Mouse (Mus musculus) limb, embryonic 12.5 days (tissue): ENCODE measurements around the gene Tmem223. TPM values are rescaled to one million over a fixed set of nuclear protein-coding genes. Genes with fewer than 3 reads are reported as not detected.
"Not testable (repeated sequence)": the region's sequence is repeated elsewhere in the genome, so short reads cannot be mapped to it uniquely, and the experiment has no call there.

Experiments used
- ATAC-seq: fragments of 200-750 bp; cut with Nextera tagmentation; 2 replicates; pipeline ENCODE4 v1.8.0; 2017; ENCODE audit warnings: low read depth, moderate TSS enrichment; ENCODE audit not compliant: insufficient number of reproducible peaks, insufficient read depth, low FRiP score, low TSS enrichment
- H3K27ac ChIP-seq: fragments of 300-500 bp; sonication (generic); 2 replicates; pipeline ENCODE4 v1.5.1; 2016; ENCODE audit warnings: mild to moderate bottlenecking, moderate library complexity
- H3K27me3 ChIP-seq: fragments of 300-500 bp; sonication (generic); 2 replicates; pipeline ENCODE4 v1.6.1; 2016; ENCODE audit warnings: mild to moderate bottlenecking, moderate library complexity
- H3K36me3 ChIP-seq: fragments of 300-500 bp; sonication (generic); 2 replicates; pipeline ENCODE4 v1.6.1; 2016; ENCODE audit warnings: mild to moderate bottlenecking, moderate library complexity
- H3K4me1 ChIP-seq: fragments of 300-500 bp; sonication (generic); replicated peaks from 2 replicates; pipeline ENCODE4 v1.6.1; 2016
- H3K4me2 ChIP-seq: fragments of 300-500 bp; sonication (generic); 2 replicates; pipeline ENCODE4 v1.6.1; 2016; ENCODE audit warnings: mild to moderate bottlenecking, moderate library complexity
- H3K4me3 ChIP-seq: fragments of 300-500 bp; sonication (generic); replicated peaks from 2 replicates; pipeline ENCODE4 v1.5.1; 2016; ENCODE audit warnings: mild to moderate bottlenecking
- H3K9ac ChIP-seq: fragments of 300-500 bp; sonication (generic); replicated peaks from 2 replicates; pipeline ENCODE4 v1.6.1; 2016; ENCODE audit warnings: mild to moderate bottlenecking, moderate library complexity
- H3K9me3 ChIP-seq: fragments of 300-500 bp; sonication (generic); 2 replicates; pipeline ENCODE4 v1.6.1; 2016; ENCODE audit warnings: mild to moderate bottlenecking, moderate library complexity
- WGBS: fragments of 180-500 bp; shearing (Covaris S2); methylation state at CpG from one replicate; pipeline ENCODE4 v1.1.7; 2016; 5-methylcytosine and 5-hydroxymethylcytosine counted together
- polyA plus RNA-seq: library from polyadenylated mRNA; unstranded; fragments of >200 nt; fragmentation: Nextera tagmentation; extraction: Ambion mirVana; gene quantifications from 2 replicates; pipeline ENCODE4 v1.2.1, GENCODE M21; 2016

Tmem223 gene
- polyA plus RNA-seq, 1 experiment from 2014 or later, result 206 TPM

DNA sequence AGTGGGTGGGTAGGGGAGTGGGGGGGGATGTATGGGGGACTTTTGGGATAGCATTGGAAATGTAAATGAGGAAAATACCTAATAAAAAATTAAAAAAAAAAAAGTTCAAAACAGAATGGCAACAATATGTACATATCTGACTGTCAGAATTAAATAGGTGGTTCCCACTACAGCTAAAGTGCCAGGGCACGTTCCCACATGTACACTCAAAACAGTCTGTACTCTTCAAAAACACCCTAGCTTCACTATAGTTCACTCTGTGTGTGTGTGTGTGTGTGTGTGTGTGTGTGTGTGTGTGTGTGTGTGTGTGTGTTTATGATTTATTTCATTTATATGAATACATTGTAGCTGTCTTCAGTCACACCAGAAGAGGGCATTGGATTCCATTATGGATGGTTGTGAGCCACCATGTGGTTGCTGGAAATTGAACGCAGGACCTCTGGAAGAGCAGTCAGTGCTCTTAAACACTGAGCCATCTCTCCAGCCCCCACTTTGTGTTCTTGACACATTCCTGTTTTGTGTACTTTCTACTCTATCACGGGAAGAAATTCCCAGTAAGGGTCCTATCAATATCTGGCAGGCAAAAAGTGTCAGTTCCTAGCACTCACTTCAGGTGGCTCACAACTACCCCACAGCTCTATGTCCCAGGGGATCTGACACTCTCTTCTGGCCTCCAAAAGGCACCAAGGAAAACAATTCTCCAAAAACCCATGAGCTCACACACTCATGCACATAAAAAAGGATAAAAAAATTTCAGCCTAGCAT lies 42.3 kb upstream of the Tmem223 start:
- not testable (repeated sequence) for H3K27me3 ChIP-seq, H3K4me3 ChIP-seq, H3K9ac ChIP-seq, H3K4me2 ChIP-seq, H3K9me3 ChIP-seq, H3K27ac ChIP-seq, ATAC-seq
- 50% methylated on average over 3 of the region's 3 CpGs for WGBS
- Histone ChIP-seq H3K4me1 (peaks cover 12% of the 10 kb centered on the region), H3K36me3 (peaks cover 32% of the 10 kb centered on the region)

GRCm38 (mm10) chr19:8734334-8734733 lies 36.5 kb upstream of the Tmem223 start:
- no peak overlapping the region for H3K4me2 ChIP-seq
- H3K9me3 ChIP-seq, result no peaks in the 10 kb centered on the region
- WGBS, result 72% methylated on average over 3 of the region's 3 CpGs
- H3K27me3 ChIP-seq, result no peaks in the 10 kb centered on the region
- H3K9ac ChIP-seq, result no peak overlapping the region
- no peak overlapping the region for H3K4me3 ChIP-seq
- H3K4me1 ChIP-seq, result peaks cover 2% of the 10 kb centered on the region; the same call in 1 of the 2 replicates
- H3K27ac ChIP-seq, result no peak overlapping the region
- no peak for ATAC-seq
- H3K36me3 ChIP-seq, result peaks cover 20% of the 10 kb centered on the region

GRCm38 (mm10) chr19:8735389-8736159 lies 35.2 kb upstream of the Tmem223 start, which contains the start of gene Wdr74:
Gene Wdr74, plus strand, starts transcription at chr19:8735827.
- peaks cover 8% of the 10 kb centered on the region for H3K4me1 ChIP-seq
- peak; percentile 89 for ATAC-seq
- H3K27me3 ChIP-seq, result no peaks in the 10 kb centered on the region
- H3K27ac ChIP-seq, result peak within 1 kb of the TSS; percentile 66
- peak within 1 kb of the TSS; percentile 84 for H3K4me2 ChIP-seq
- H3K9ac ChIP-seq, result peak within 1 kb of the TSS; percentile 79
- no peaks in the 10 kb centered on the region for H3K9me3 ChIP-seq
- under 1% methylated on average over 32 of the region's 32 CpGs for WGBS
- peaks cover 33% of the 10 kb centered on the region for H3K36me3 ChIP-seq
- peak within 1 kb of the TSS; percentile 89 for H3K4me3 ChIP-seq

- 3% methylated on average over 11 of the region's 11 CpGs for WGBS
- no peaks in the 10 kb centered on the region for H3K9me3 ChIP-seq
- H3K4me2 ChIP-seq, result peak overlapping the region; percentile 84
- ATAC-seq, result no peak
- H3K4me1 ChIP-seq, result peaks cover 12% of the 10 kb centered on the region
- peaks cover 33% of the 10 kb centered on the region for H3K36me3 ChIP-seq
- H3K27me3 ChIP-seq, result no peaks in the 10 kb centered on the region
- H3K27ac ChIP-seq, result peak overlapping the region; percentile 66; the same call in 1 of the 2 replicates
- H3K9ac ChIP-seq, result peak overlapping the region; percentile 79
- H3K4me3 ChIP-seq, result peak overlapping the region; percentile 89
Measured at GRCm38 (mm10) chr19:8736160-8736467, 34.7 kb upstream of the Tmem223 start.

DNA sequence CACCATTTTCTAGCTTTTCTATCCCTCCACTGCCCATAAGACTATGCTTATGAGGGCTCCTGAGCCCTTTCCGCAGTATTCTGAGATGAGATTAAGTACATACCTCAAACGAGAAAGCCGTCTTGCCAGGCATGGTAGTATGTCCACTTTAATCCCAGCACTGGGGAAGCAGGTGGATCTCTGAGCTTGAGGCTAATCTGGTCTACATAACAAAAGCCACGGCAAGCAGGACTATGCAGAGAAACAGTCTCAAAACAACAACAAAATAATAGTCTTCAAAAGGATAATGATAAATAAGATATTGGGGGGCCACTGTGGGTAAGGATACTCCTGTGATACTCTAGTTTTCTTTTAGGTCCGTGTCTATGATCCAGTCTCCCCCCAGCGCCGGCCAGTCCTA lies 31.9 kb upstream of the Tmem223 start:
- no peak for ATAC-seq
- Histone ChIP-seq H3K4me1 (peaks cover 23% of the 10 kb centered on the region), H3K4me2 (no peak overlapping the region), H3K9ac (no peak overlapping the region), H3K4me3 (no peak overlapping the region), H3K27me3 (no peaks in the 10 kb centered on the region), H3K27ac (no peak overlapping the region), H3K36me3 (peaks cover 45% of the 10 kb centered on the region), H3K9me3 (no peaks in the 10 kb centered on the region)
- 89% methylated on average over 7 of the region's 7 CpGs for WGBS

DNA sequence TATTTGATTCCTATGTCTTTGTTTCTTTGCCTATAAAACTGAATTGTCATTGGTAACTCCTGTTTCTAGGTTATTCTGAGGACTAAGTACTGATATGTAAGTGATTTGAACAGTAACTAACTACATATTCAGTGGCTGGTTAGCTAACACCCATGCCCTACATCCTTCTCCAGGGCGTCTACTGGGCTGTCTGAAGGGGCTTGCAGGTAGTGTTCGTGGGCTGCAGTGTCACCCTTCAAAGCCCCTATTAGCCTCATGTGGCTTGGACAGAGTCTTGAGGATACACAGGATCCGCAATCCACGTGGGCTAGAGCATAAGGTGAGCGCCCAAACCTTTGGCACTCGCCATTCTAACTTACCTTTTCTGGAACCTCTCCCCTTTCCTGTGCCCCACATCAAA lies 31.1 kb upstream of the Tmem223 start:
- H3K4me3 ChIP-seq, result no peak overlapping the region
- WGBS, result 91% methylated on average over 6 of the region's 6 CpGs
- H3K9ac ChIP-seq, result no peak overlapping the region
- H3K27me3 ChIP-seq, result no peaks in the 10 kb centered on the region
- H3K9me3 ChIP-seq, result no peaks in the 10 kb centered on the region
- peaks cover 53% of the 10 kb centered on the region for H3K36me3 ChIP-seq
- H3K4me1 ChIP-seq, result peaks cover 23% of the 10 kb centered on the region
- no peak overlapping the region for H3K27ac ChIP-seq
- no peak for ATAC-seq
- H3K4me2 ChIP-seq, result no peak overlapping the region

DNA sequence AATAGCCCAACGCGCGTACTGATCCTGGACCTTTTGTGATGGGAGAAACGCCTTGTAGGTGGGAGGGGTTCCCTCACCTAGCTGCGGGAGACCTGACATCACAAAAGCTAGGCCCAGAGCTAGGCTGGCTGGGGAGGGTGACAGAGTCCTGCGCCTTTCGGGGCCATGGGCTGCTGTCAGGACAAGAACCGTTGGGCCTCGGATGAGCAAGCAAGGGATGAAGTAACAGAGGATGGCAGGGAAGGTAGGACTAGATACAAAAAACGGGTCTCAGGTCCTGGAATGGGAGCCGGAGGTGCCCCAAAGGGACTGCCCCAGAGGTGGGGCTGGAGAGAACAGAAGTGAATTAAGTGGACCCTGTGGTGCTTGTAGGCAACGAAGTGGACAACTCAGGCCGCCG lies 30.2 kb upstream of the Tmem223 start, which contains the start of gene 1700092M07Rik:
1700092M07Rik (plus strand) TSS at position 116 of the 400 bp plus-strand sequence.
- Histone ChIP-seq H3K4me3 (peak within 1 kb of the TSS; percentile 95), H3K27ac (peak within 1 kb of the TSS; percentile 96), H3K36me3 (peaks cover 62% of the 10 kb centered on the region), H3K27me3 (no peaks in the 10 kb centered on the region), H3K9me3 (no peaks in the 10 kb centered on the region), H3K9ac (peak within 1 kb of the TSS; percentile 95), H3K4me1 (peaks cover 21% of the 10 kb centered on the region), H3K4me2 (peak within 1 kb of the TSS; percentile 98)
- ATAC-seq, result no peak
- 67% methylated on average over 14 of the region's 14 CpGs for WGBS

DNA sequence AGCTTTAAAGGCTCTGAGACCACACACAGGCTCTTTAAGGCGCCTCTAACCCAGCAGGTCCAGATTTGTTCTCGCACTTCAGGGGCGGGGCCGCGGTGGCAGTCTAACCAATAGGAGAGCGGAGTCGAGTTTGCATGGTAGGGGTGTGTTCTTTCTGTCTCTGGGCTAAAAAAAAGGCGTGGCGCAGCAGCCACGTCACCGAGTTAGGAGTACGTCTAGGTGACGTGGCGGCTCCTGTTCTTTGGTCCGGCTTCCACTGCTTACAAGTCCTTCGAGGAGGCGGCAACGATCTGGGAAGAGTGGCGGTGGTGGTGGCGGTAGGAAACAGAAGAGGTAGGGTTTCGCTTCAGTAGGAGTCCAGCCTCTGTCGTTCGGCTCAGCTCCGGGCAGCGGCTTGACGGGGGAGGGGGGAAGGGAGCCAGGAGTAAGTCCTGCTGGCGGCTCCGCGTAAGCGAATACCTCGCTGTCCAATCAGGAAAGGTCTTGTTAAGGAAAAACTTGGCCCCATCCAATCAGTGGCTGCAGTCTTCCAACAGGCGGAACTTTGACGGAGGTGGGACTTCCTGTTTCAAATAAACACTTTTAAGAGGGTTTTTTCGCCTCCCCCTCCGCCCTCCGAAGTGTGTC lies 29.4 kb upstream of the Tmem223 start, which contains the start of gene Stx5a:
Stx5a (plus strand) TSS at position 171 of the 627 bp plus-strand sequence.
- no peaks in the 10 kb centered on the region for H3K9me3 ChIP-seq
- H3K9ac ChIP-seq, result peak within 1 kb of the TSS; percentile 95
- under 1% methylated on average over 36 of the region's 36 CpGs for WGBS
- peak within 1 kb of the TSS; percentile 95 for H3K4me3 ChIP-seq
- peak within 1 kb of the TSS; percentile 96 for H3K27ac ChIP-seq
- ATAC-seq, result peak; percentile 95
- H3K36me3 ChIP-seq, result peaks cover 70% of the 10 kb centered on the region
- peaks cover 21% of the 10 kb centered on the region for H3K4me1 ChIP-seq
- no peaks in the 10 kb centered on the region for H3K27me3 ChIP-seq
- peak within 1 kb of the TSS; percentile 98 for H3K4me2 ChIP-seq

- H3K4me2 ChIP-seq, result peak overlapping the region; percentile 98
- peak overlapping the region; percentile 96 for H3K27ac ChIP-seq
- peak overlapping the region; percentile 95 for H3K9ac ChIP-seq
- no peaks in the 10 kb centered on the region for H3K9me3 ChIP-seq
- no peaks in the 10 kb centered on the region for H3K27me3 ChIP-seq
- no peak for ATAC-seq
- H3K4me1 ChIP-seq, result peaks cover 21% of the 10 kb centered on the region
- peaks cover 78% of the 10 kb centered on the region for H3K36me3 ChIP-seq
- 15% methylated on average over 14 of the region's 14 CpGs for WGBS
- peak overlapping the region; percentile 95 for H3K4me3 ChIP-seq
Measured at GRCm38 (mm10) chr19:8742176-8742575, 28.6 kb upstream of the Tmem223 start.

GRCm38 (mm10) chr19:8745382-8745781 lies 25.4 kb upstream of the Tmem223 start:
- Histone ChIP-seq H3K27ac (no peak overlapping the region), H3K4me2 (no peak overlapping the region), H3K9ac (no peak overlapping the region), H3K27me3 (no peaks in the 10 kb centered on the region), H3K36me3 (peaks cover 80% of the 10 kb centered on the region), H3K4me1 (peaks cover 18% of the 10 kb centered on the region), H3K4me3 (no peak overlapping the region), H3K9me3 (no peaks in the 10 kb centered on the region)
- 90% methylated on average over 1 of the region's 1 CpGs for WGBS
- ATAC-seq, result no peak

DNA sequence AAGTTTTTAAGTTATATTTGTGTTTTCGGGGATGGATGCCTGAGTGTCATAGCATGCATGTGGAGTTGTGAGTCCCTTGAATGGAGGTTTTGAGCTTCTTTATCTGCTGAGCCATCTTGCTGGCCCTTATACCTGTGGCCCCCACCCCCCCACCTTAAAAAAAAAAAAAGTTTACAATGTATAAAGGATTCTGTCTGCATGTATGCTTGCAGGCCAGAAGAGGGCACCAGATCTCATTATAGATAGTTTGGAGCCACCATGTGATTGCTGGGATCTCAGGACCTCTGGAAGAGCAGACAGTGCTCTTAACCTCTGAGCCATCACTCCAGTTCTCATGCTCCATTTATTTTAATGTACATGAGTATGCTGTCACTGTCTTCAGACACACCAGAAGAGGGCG lies 23.4 kb upstream of the Tmem223 start:
- no peak for ATAC-seq
- Histone ChIP-seq H3K27ac (no peak overlapping the region), H3K9me3 (no peaks in the 10 kb centered on the region), H3K27me3 (no peaks in the 10 kb centered on the region), H3K4me1 (peaks cover 9% of the 10 kb centered on the region), H3K36me3 (peaks cover 95% of the 10 kb centered on the region), H3K9ac (no peak overlapping the region), H3K4me2 (no peak overlapping the region), H3K4me3 (no peak overlapping the region)
- WGBS, result 72% methylated on average over 2 of the region's 2 CpGs
